Mouse (Mus musculus): ENCODE results near the gene Ugp2. TPM values are rescaled to one million over a fixed set of nuclear protein-coding genes. Genes with fewer than 3 reads are reported as not detected.

Ugp2 gene
- polyA plus RNA-seq, 1 experiment from 2014 or later, result 128 TPM

GRCm38 (mm10) chr11:21325781-21326180 lies 45.2 kb downstream of the Ugp2 start:
- 90% methylated on average over 5 of the region's 5 CpGs for WGBS
- no peaks in the 10 kb centered on the region for H3K9me3 ChIP-seq (ENCODE audit: control insufficient read depth, low read length)
- no peak overlapping the region for H3K27ac ChIP-seq (replicated peaks; ENCODE audit: low read depth, low read length)
- no peak for ATAC-seq (ENCODE audit: low read depth)
- DNase-seq (ENCODE audit: low spot score), result no peak
- no peaks in the 10 kb centered on the region for H3K27me3 ChIP-seq (replicated peaks; ENCODE audit: control insufficient read depth, insufficient read depth, low read length)
- H3K9ac ChIP-seq (ENCODE audit: low read depth, low read length), result no peak overlapping the region
- no peaks in the 10 kb centered on the region for H3K4me1 ChIP-seq (ENCODE audit: control insufficient read depth, insufficient read depth, low read length)
- no peak overlapping the region for H3K4me3 ChIP-seq (ENCODE audit: low read depth, low read length)
- H3K4me2 ChIP-seq (ENCODE audit: low read depth, low read length), result no peak overlapping the region
- peaks cover 75% of the 10 kb centered on the region for H3K36me3 ChIP-seq (ENCODE audit: control insufficient read depth, insufficient read depth, low read length)

- no peak overlapping the region for H3K9ac ChIP-seq (ENCODE audit: low read depth, low read length)
- H3K4me3 ChIP-seq (ENCODE audit: low read depth, low read length), result no peak overlapping the region
- no peak for DNase-seq (ENCODE audit: low spot score)
- H3K4me1 ChIP-seq (ENCODE audit: control insufficient read depth, insufficient read depth, low read length), result no peaks in the 10 kb centered on the region
- H3K27me3 ChIP-seq (replicated peaks; ENCODE audit: control insufficient read depth, insufficient read depth, low read length), result no peaks in the 10 kb centered on the region
- no peak overlapping the region for H3K4me2 ChIP-seq (ENCODE audit: low read depth, low read length)
- ATAC-seq (ENCODE audit: low read depth), result no peak
- no peak overlapping the region for H3K27ac ChIP-seq (replicated peaks; ENCODE audit: low read depth, low read length)
- H3K9me3 ChIP-seq (ENCODE audit: control insufficient read depth, low read length), result no peaks in the 10 kb centered on the region
- 76% methylated on average over 3 of the region's 3 CpGs for WGBS
- peaks cover 54% of the 10 kb centered on the region for H3K36me3 ChIP-seq (ENCODE audit: control insufficient read depth, insufficient read depth, low read length)
Measured at GRCm38 (mm10) chr11:21322349-21322748, 48.7 kb downstream of the Ugp2 start.

GRCm38 (mm10) chr11:21321577-21321976 lies 49.4 kb downstream of the Ugp2 start:
- 76% methylated on average over 3 of the region's 3 CpGs for WGBS
- Histone ChIP-seq H3K4me1 (ENCODE audit: control insufficient read depth, insufficient read depth, low read length) (no peaks in the 10 kb centered on the region), H3K9me3 (ENCODE audit: control insufficient read depth, low read length) (no peaks in the 10 kb centered on the region), H3K27ac (replicated peaks; ENCODE audit: low read depth, low read length) (no peak overlapping the region), H3K4me2 (ENCODE audit: low read depth, low read length) (no peak overlapping the region), H3K4me3 (ENCODE audit: low read depth, low read length) (no peak overlapping the region), H3K36me3 (ENCODE audit: control insufficient read depth, insufficient read depth, low read length) (peaks cover 46% of the 10 kb centered on the region), H3K27me3 (replicated peaks; ENCODE audit: control insufficient read depth, insufficient read depth, low read length) (no peaks in the 10 kb centered on the region), H3K9ac (ENCODE audit: low read depth, low read length) (no peak overlapping the region)
- ATAC-seq (ENCODE audit: low read depth), result no peak
- no peak for DNase-seq (ENCODE audit: low spot score)

GRCm38 (mm10) chr11:21313922-21314657 lies 56.9 kb downstream of the Ugp2 start:
- H3K27me3 ChIP-seq (replicated peaks; ENCODE audit: control insufficient read depth, insufficient read depth, low read length), result no peaks in the 10 kb centered on the region
- DNase-seq (ENCODE audit: low spot score) (no peak), ATAC-seq (ENCODE audit: low read depth) (no peak)
- peaks cover 55% of the 10 kb centered on the region for H3K36me3 ChIP-seq (ENCODE audit: control insufficient read depth, insufficient read depth, low read length)
- 84% methylated on average over 9 of the region's 9 CpGs for WGBS
- no peaks in the 10 kb centered on the region for H3K9me3 ChIP-seq (ENCODE audit: control insufficient read depth, low read length)
- H3K27ac ChIP-seq (replicated peaks; ENCODE audit: low read depth, low read length), result no peak overlapping the region
- H3K9ac ChIP-seq (ENCODE audit: low read depth, low read length), result no peak overlapping the region
- no peak overlapping the region for H3K4me3 ChIP-seq (ENCODE audit: low read depth, low read length)
- no peaks in the 10 kb centered on the region for H3K4me1 ChIP-seq (ENCODE audit: control insufficient read depth, insufficient read depth, low read length)
- no peak overlapping the region for H3K4me2 ChIP-seq (ENCODE audit: low read depth, low read length)

GRCm38 (mm10) chr11:21309516-21309915 lies 61.5 kb downstream of the Ugp2 start:
- ATAC-seq (ENCODE audit: low read depth) (no peak), DNase-seq (ENCODE audit: low spot score) (no peak)
- Histone ChIP-seq H3K27me3 (replicated peaks; ENCODE audit: control insufficient read depth, insufficient read depth, low read length) (no peaks in the 10 kb centered on the region), H3K36me3 (ENCODE audit: control insufficient read depth, insufficient read depth, low read length) (peaks cover 52% of the 10 kb centered on the region), H3K4me2 (ENCODE audit: low read depth, low read length) (no peak overlapping the region), H3K4me1 (ENCODE audit: control insufficient read depth, insufficient read depth, low read length) (no peaks in the 10 kb centered on the region), H3K27ac (replicated peaks; ENCODE audit: low read depth, low read length) (no peak overlapping the region), H3K9ac (ENCODE audit: low read depth, low read length) (no peak overlapping the region), H3K4me3 (ENCODE audit: low read depth, low read length) (no peak overlapping the region), H3K9me3 (ENCODE audit: control insufficient read depth, low read length) (no peaks in the 10 kb centered on the region)
- WGBS, result 69% methylated on average over 6 of the region's 6 CpGs

- WGBS, result 81% methylated on average over 5 of the region's 5 CpGs
- H3K9ac ChIP-seq (ENCODE audit: low read depth, low read length), result no peak overlapping the region
- no peak overlapping the region for H3K4me3 ChIP-seq (ENCODE audit: low read depth, low read length)
- no peak overlapping the region for H3K4me2 ChIP-seq (ENCODE audit: low read depth, low read length)
- no peak overlapping the region for H3K27ac ChIP-seq (replicated peaks; ENCODE audit: low read depth, low read length)
- no peaks in the 10 kb centered on the region for H3K4me1 ChIP-seq (ENCODE audit: control insufficient read depth, insufficient read depth, low read length)
- ATAC-seq (ENCODE audit: low read depth), result no peak
- H3K36me3 ChIP-seq (ENCODE audit: control insufficient read depth, insufficient read depth, low read length), result peaks cover 45% of the 10 kb centered on the region
- no peaks in the 10 kb centered on the region for H3K27me3 ChIP-seq (replicated peaks; ENCODE audit: control insufficient read depth, insufficient read depth, low read length)
- no peaks in the 10 kb centered on the region for H3K9me3 ChIP-seq (ENCODE audit: control insufficient read depth, low read length)
- DNase-seq (ENCODE audit: low spot score), result no peak
Measured at GRCm38 (mm10) chr11:21308119-21308518, 62.9 kb downstream of the Ugp2 start.

- H3K9me3 ChIP-seq (ENCODE audit: control insufficient read depth, low read length), result no peaks in the 10 kb centered on the region
- no peak overlapping the region for H3K9ac ChIP-seq (ENCODE audit: low read depth, low read length)
- no peak overlapping the region for H3K4me3 ChIP-seq (ENCODE audit: low read depth, low read length)
- no peaks in the 10 kb centered on the region for H3K27me3 ChIP-seq (replicated peaks; ENCODE audit: control insufficient read depth, insufficient read depth, low read length)
- H3K36me3 ChIP-seq (ENCODE audit: control insufficient read depth, insufficient read depth, low read length), result peaks cover 39% of the 10 kb centered on the region
- 90% methylated on average over 5 of the region's 5 CpGs for WGBS
- H3K4me2 ChIP-seq (ENCODE audit: low read depth, low read length), result no peak overlapping the region
- H3K27ac ChIP-seq (replicated peaks; ENCODE audit: low read depth, low read length), result no peak overlapping the region
- no peaks in the 10 kb centered on the region for H3K4me1 ChIP-seq (ENCODE audit: control insufficient read depth, insufficient read depth, low read length)
- DNase-seq (ENCODE audit: low spot score) (no peak), ATAC-seq (ENCODE audit: low read depth) (no peak)
Measured at GRCm38 (mm10) chr11:21307078-21307668, 63.8 kb downstream of the Ugp2 start.

GRCm38 (mm10) chr11:21303619-21304018 lies 67.4 kb downstream of the Ugp2 start:
- Histone ChIP-seq H3K27ac (replicated peaks; ENCODE audit: low read depth, low read length) (no peak overlapping the region), H3K36me3 (ENCODE audit: control insufficient read depth, insufficient read depth, low read length) (peaks cover 52% of the 10 kb centered on the region), H3K4me2 (ENCODE audit: low read depth, low read length) (no peak overlapping the region), H3K4me1 (ENCODE audit: control insufficient read depth, insufficient read depth, low read length) (no peaks in the 10 kb centered on the region), H3K9me3 (ENCODE audit: control insufficient read depth, low read length) (no peaks in the 10 kb centered on the region), H3K9ac (ENCODE audit: low read depth, low read length) (no peak overlapping the region), H3K27me3 (replicated peaks; ENCODE audit: control insufficient read depth, insufficient read depth, low read length) (no peaks in the 10 kb centered on the region), H3K4me3 (ENCODE audit: low read depth, low read length) (no peak overlapping the region)
- DNase-seq (ENCODE audit: low spot score), result no peak
- WGBS, result 81% methylated on average over 3 of the region's 3 CpGs
- ATAC-seq (ENCODE audit: low read depth), result no peak

GRCm38 (mm10) chr11:21295486-21295885 lies 75.5 kb downstream of the Ugp2 start:
- Histone ChIP-seq H3K27me3 (replicated peaks; ENCODE audit: control insufficient read depth, insufficient read depth, low read length) (no peaks in the 10 kb centered on the region), H3K36me3 (ENCODE audit: control insufficient read depth, insufficient read depth, low read length) (peaks cover 32% of the 10 kb centered on the region), H3K4me3 (ENCODE audit: low read depth, low read length) (no peak overlapping the region), H3K27ac (replicated peaks; ENCODE audit: low read depth, low read length) (no peak overlapping the region), H3K4me2 (ENCODE audit: low read depth, low read length) (no peak overlapping the region), H3K9me3 (ENCODE audit: control insufficient read depth, low read length) (no peaks in the 10 kb centered on the region), H3K4me1 (ENCODE audit: control insufficient read depth, insufficient read depth, low read length) (no peaks in the 10 kb centered on the region), H3K9ac (ENCODE audit: low read depth, low read length) (no peak overlapping the region)
- 91% methylated on average over 5 of the region's 5 CpGs for WGBS
- DNase-seq (ENCODE audit: low spot score) (no peak), ATAC-seq (ENCODE audit: low read depth) (no peak)

Data from embryonic facial prominence, embryonic 14.5 days (tissue).